Comparison of ENCODE assay signal across 15 mouse cellular contexts in the genomic region with DNA sequence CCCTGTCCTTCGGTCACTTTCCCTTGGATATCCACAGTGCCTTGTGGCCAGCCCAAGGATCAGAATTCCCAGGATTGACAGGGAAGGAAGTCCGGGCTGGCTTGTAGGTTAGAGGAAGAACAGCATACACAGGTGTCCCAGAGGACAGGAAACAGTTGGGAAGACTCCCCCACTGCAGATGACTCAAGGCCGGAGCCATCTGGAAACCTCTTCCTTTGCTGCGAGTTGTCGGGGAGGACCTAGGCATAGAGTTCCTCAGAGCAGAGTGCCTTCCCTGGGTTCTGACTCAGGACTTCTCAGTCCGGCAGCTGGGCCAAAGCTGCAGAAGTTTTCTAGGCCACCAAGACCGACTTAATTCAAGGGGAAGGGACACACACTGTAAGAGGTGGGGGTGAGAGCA. TPM values are rescaled to one million over a fixed set of nuclear protein-coding genes. Genes with fewer than 3 reads are reported as not detected.
DNase-seq lines count a peak whose midpoint lies in the region; ATAC-seq and TF ChIP-seq lines count a peak whose summit lies in the region.
"Had no signal": no experiment of that assay in that cellular context is flagged by ENCODE, and none has a peak within 500 bp of the region (broad histone marks: within the 10 kb centered on the region; RNA-seq: fewer than 3 reads in every experiment).

No protein-coding gene starts in this region.

- 0 out of 2 replicates have a peak, but pooled peaks cover 4% of the 10 kb centered on the region for H3K27me3 ChIP-seq in forebrain, embryonic 10.5 days (ENCODE audit: poor library complexity, severe bottlenecking)
- H3K27me3 ChIP-seq in forebrain, embryonic 13.5 days = no peaks in the 10 kb centered on the region
- no peaks in the 10 kb centered on the region for H3K27me3 ChIP-seq in kidney, postnatal 0 days (ENCODE audit: insufficient read depth, low read length)
- H3K27me3 ChIP-seq in stomach, embryonic 14.5 days (ENCODE audit: control insufficient read depth, insufficient read depth, low read length) = no peaks in the 10 kb centered on the region
- no peaks in the 10 kb centered on the region for H3K27me3 ChIP-seq in stomach, postnatal 0 days (ENCODE audit: control insufficient read depth, insufficient read depth, low read length)
- no peaks in the 10 kb centered on the region for H3K27me3 ChIP-seq in stomach, embryonic 16.5 days (ENCODE audit: control insufficient read depth, insufficient read depth, low read length)
- H3K27me3 ChIP-seq: limb, embryonic 15.5 days had no signal

- peaks cover 12% of the 10 kb centered on the region for H3K4me1 ChIP-seq in forebrain, embryonic 10.5 days
- peaks cover 3% of the 10 kb centered on the region; the same call in 1 of the 2 replicates for H3K4me1 ChIP-seq in forebrain, embryonic 13.5 days
- peaks cover 5% of the 10 kb centered on the region; the same call in 1 of the 2 replicates for H3K4me1 ChIP-seq in kidney, postnatal 0 days (replicated peaks; ENCODE audit: insufficient read depth, low read length)
- H3K4me1 ChIP-seq in stomach, embryonic 14.5 days (ENCODE audit: control insufficient read depth, insufficient read depth, low read length) = peaks cover 6% of the 10 kb centered on the region; the same call in 1 of the 2 replicates
- no peaks in the 10 kb centered on the region for H3K4me1 ChIP-seq in stomach, postnatal 0 days (replicated peaks; ENCODE audit: control insufficient read depth, insufficient read depth)
- peaks cover 7% of the 10 kb centered on the region for H3K4me1 ChIP-seq in stomach, embryonic 16.5 days (ENCODE audit: control insufficient read depth, insufficient read depth, low read length)

- WGBS in forebrain, embryonic 10.5 days = 76% methylated on average over 7 of the region's 7 CpGs
- WGBS in forebrain, embryonic 13.5 days = 77% methylated on average over 7 of the region's 7 CpGs
- WGBS in kidney, postnatal 0 days = 46% methylated on average over 7 of the region's 7 CpGs
- 60% methylated on average over 7 of the region's 7 CpGs for WGBS in stomach, embryonic 14.5 days
- WGBS in stomach, postnatal 0 days = 63% methylated on average over 7 of the region's 7 CpGs
- 53% methylated on average over 7 of the region's 7 CpGs for WGBS in stomach, embryonic 16.5 days

- TF ChIP-seq EP300 in stomach, postnatal 0 days (optimal IDR thresholded peaks at IDR 0.05) = no peak

- peaks cover 3% of the 10 kb centered on the region; the same call in 1 of the 2 replicates for H3K9me3 ChIP-seq in forebrain, embryonic 10.5 days
- H3K9me3 ChIP-seq in forebrain, embryonic 13.5 days (replicated peaks) = no peaks in the 10 kb centered on the region
- H3K9me3 ChIP-seq in kidney, postnatal 0 days (replicated peaks; ENCODE audit: low read length) = no peaks in the 10 kb centered on the region
- H3K9me3 ChIP-seq in stomach, embryonic 14.5 days (ENCODE audit: control insufficient read depth, low read depth, low read length) = no peaks in the 10 kb centered on the region
- H3K9me3 ChIP-seq in stomach, postnatal 0 days (ENCODE audit: control insufficient read depth, low read length) = no peaks in the 10 kb centered on the region
- H3K9me3 ChIP-seq in stomach, embryonic 16.5 days (replicated peaks; ENCODE audit: control insufficient read depth, low read length) = no peaks in the 10 kb centered on the region
- H3K9me3 ChIP-seq: limb, embryonic 15.5 days had no signal

- peak overlapping the region; percentile 40; the same call in 1 of the 2 replicates for H3K27ac ChIP-seq in forebrain, embryonic 10.5 days
- no peak overlapping the region for H3K27ac ChIP-seq in forebrain, embryonic 13.5 days
- peak overlapping the region; percentile 19; the same call in 1 of the 2 replicates for H3K27ac ChIP-seq in kidney, postnatal 0 days
- H3K27ac ChIP-seq in stomach, embryonic 14.5 days (ENCODE audit: low read length) = peak overlapping the region; percentile 45; the same call in 1 of the 2 replicates
- no peak overlapping the region for H3K27ac ChIP-seq in stomach, postnatal 0 days (replicated peaks)
- H3K27ac ChIP-seq in stomach, embryonic 16.5 days (ENCODE audit: low read length) = peak overlapping the region; percentile 22; the same call in 1 of the 2 replicates
- H3K27ac ChIP-seq: hindbrain, embryonic 14.5 days; limb, embryonic 15.5 days had no signal

- DNase-seq in forebrain, embryonic 10.5 days (ENCODE audit: extremely low spot score, low spot score) = no peak
- DNase-seq in kidney, postnatal 0 days (ENCODE audit: low spot score) = peak; percentile 57
- DNase-seq in kidney, adult 11 months = no peak
- DNase-seq in stomach, postnatal 0 days (ENCODE audit: low spot score) = no peak
- DNase-seq in cerebellum, adult 9-11 months = no peak
- DNase-seq: cerebellum, adult 9-10 months; embryo, embryonic 11 days; lung, postnatal 10 days had no signal

- no peak for TF ChIP-seq CTCF in kidney, postnatal 0 days (IDR thresholded peaks at IDR 0.05; ENCODE audit: low read depth)
- no peak for TF ChIP-seq CTCF in stomach, postnatal 0 days (IDR thresholded peaks at IDR 0.05; ENCODE audit: low read depth)

- no peak overlapping the region for H3K4me2 ChIP-seq in forebrain, embryonic 13.5 days
- H3K4me2 ChIP-seq in kidney, postnatal 0 days (ENCODE audit: low read length) = no peak overlapping the region
- no peak overlapping the region for H3K4me2 ChIP-seq in stomach, embryonic 14.5 days (replicated peaks; ENCODE audit: low read depth, low read length)
- H3K4me2 ChIP-seq in stomach, postnatal 0 days (replicated peaks; ENCODE audit: low read depth) = no peak overlapping the region
- no peak overlapping the region for H3K4me2 ChIP-seq in stomach, embryonic 16.5 days (ENCODE audit: low read depth, low read length)
- H3K4me2 ChIP-seq: hindbrain, embryonic 14.5 days; limb, embryonic 15.5 days; midbrain, embryonic 11.5 days had no signal

- ATAC-seq in forebrain, embryonic 13.5 days = no peak
- no peak for ATAC-seq in kidney, postnatal 0 days (replicated peaks; ENCODE audit: low FRiP score, low read depth)
- no peak for ATAC-seq in stomach, embryonic 14.5 days (ENCODE audit: insufficient number of reproducible peaks, insufficient read depth, low FRiP score, low read depth)
- no peak for ATAC-seq in stomach, postnatal 0 days (ENCODE audit: low FRiP score, low TSS enrichment)
- no peak for ATAC-seq in stomach, embryonic 16.5 days (ENCODE audit: insufficient read depth, low FRiP score)
- ATAC-seq: Patski had no signal

- H3K9ac ChIP-seq in forebrain, embryonic 13.5 days = no peak overlapping the region
- no peak overlapping the region for H3K9ac ChIP-seq in kidney, postnatal 0 days (ENCODE audit: low read depth, low read length)
- no peak overlapping the region for H3K9ac ChIP-seq in stomach, embryonic 14.5 days (replicated peaks; ENCODE audit: low read depth, low read length)
- H3K9ac ChIP-seq in stomach, postnatal 0 days (ENCODE audit: low read length) = no peak overlapping the region
- no peak overlapping the region for H3K9ac ChIP-seq in stomach, embryonic 16.5 days (ENCODE audit: low read length)
- H3K9ac ChIP-seq: hindbrain, embryonic 14.5 days; limb, embryonic 15.5 days had no signal

- no peak overlapping the region for H3K4me3 ChIP-seq in forebrain, embryonic 10.5 days
- H3K4me3 ChIP-seq in forebrain, embryonic 13.5 days = no peak overlapping the region
- no peak overlapping the region for H3K4me3 ChIP-seq in kidney, postnatal 0 days (replicated peaks; ENCODE audit: low read depth, low read length)
- no peak overlapping the region for H3K4me3 ChIP-seq in stomach, embryonic 14.5 days (ENCODE audit: low read depth, low read length)
- H3K4me3 ChIP-seq in stomach, postnatal 0 days (ENCODE audit: low read depth, low read length) = no peak overlapping the region
- H3K4me3 ChIP-seq in stomach, embryonic 16.5 days (replicated peaks; ENCODE audit: low read length) = no peak overlapping the region
- H3K4me3 ChIP-seq: limb, embryonic 15.5 days had no signal

- H3K36me3 ChIP-seq in forebrain, embryonic 10.5 days (replicated peaks) = no peaks in the 10 kb centered on the region
- H3K36me3 ChIP-seq in forebrain, embryonic 13.5 days (ENCODE audit: poor library complexity, severe bottlenecking) = no peaks in the 10 kb centered on the region
- no peaks in the 10 kb centered on the region for H3K36me3 ChIP-seq in kidney, postnatal 0 days (ENCODE audit: insufficient read depth, low read length)
- no peaks in the 10 kb centered on the region for H3K36me3 ChIP-seq in stomach, embryonic 14.5 days (ENCODE audit: control insufficient read depth, insufficient read depth, low read length)
- no peaks in the 10 kb centered on the region for H3K36me3 ChIP-seq in stomach, postnatal 0 days (ENCODE audit: control insufficient read depth, insufficient read depth, low read length)
- no peaks in the 10 kb centered on the region for H3K36me3 ChIP-seq in stomach, embryonic 16.5 days (ENCODE audit: control insufficient read depth, insufficient read depth, low read length)
- H3K36me3 ChIP-seq: limb, embryonic 15.5 days had no signal

RNA-seq across cellular contexts. Expression of a gene that starts 33.0 kb away (rescaled TPM):
- polyA plus RNA-seq in forebrain, embryonic 10.5 days (2016; fragmentation: Nextera tagmentation; extraction: Ambion mirVana) = 13.7 and 16.1 TPM in 2 replicates
- polyA plus RNA-seq in forebrain, embryonic 13.5 days (2015; fragmentation: Nextera tagmentation; extraction: Ambion mirVana) = 17.2 TPM in 2 replicates
- polyA plus RNA-seq in kidney, postnatal 0 days (2015; fragmentation: Nextera tagmentation; extraction: Ambion mirVana) = 8.2 and 8.6 TPM in 2 replicates
- polyA plus RNA-seq in stomach, embryonic 14.5 days (2014; fragmentation: Nextera tagmentation; extraction: Ambion mirVana) = 12.2 and 13.4 TPM in 2 replicates
- 2.7 and 2.9 TPM in 2 replicates for polyA plus RNA-seq in stomach, postnatal 0 days (2015; fragmentation: Nextera tagmentation; extraction: Ambion mirVana)
- polyA plus RNA-seq in stomach, embryonic 16.5 days (2015; fragmentation: Nextera tagmentation; extraction: Ambion mirVana) = 4.5 and 5.6 TPM in 2 replicates

RNA-seq across cellular contexts. Expression of a gene that starts 48.6 kb away (rescaled TPM):
- 90.6 and 93.2 TPM in 2 replicates for polyA plus RNA-seq in forebrain, embryonic 10.5 days (2016; fragmentation: Nextera tagmentation; extraction: Ambion mirVana)
- 76.8 and 92.2 TPM in 2 replicates for polyA plus RNA-seq in forebrain, embryonic 13.5 days (2015; fragmentation: Nextera tagmentation; extraction: Ambion mirVana)
- 94.0 and 105 TPM in 2 replicates for polyA plus RNA-seq in kidney, postnatal 0 days (2015; fragmentation: Nextera tagmentation; extraction: Ambion mirVana)
- 68.4 and 71.1 TPM in 2 replicates for polyA plus RNA-seq in stomach, embryonic 14.5 days (2014; fragmentation: Nextera tagmentation; extraction: Ambion mirVana)
- 40.5 and 42.3 TPM in 2 replicates for polyA plus RNA-seq in stomach, postnatal 0 days (2015; fragmentation: Nextera tagmentation; extraction: Ambion mirVana)
- polyA plus RNA-seq in stomach, embryonic 16.5 days (2015; fragmentation: Nextera tagmentation; extraction: Ambion mirVana) = 95.9 and 99.2 TPM in 2 replicates

Comparison
In these comparisons a context has a peak if more than half of its experiments do, and no peak if none do; other contexts are left out.
1. H3K27ac ChIP-seq: peak in forebrain, embryonic 10.5 days (single experiment), kidney, postnatal 0 days (single experiment), stomach, embryonic 14.5 days (single experiment) and stomach, embryonic 16.5 days (single experiment); none in forebrain, embryonic 13.5 days (single experiment) and stomach, postnatal 0 days (single experiment).